Mouse (Mus musculus) splenic B cell, adult 2 months (primary cell): ENCODE data around the gene Lsr.
"Not testable (repeated sequence)": the region's sequence is repeated elsewhere in the genome, so short reads cannot be mapped to it uniquely, and the experiment has no call there.

Experiments
- DNase-seq: peaks from one replicate; pipeline ENCODE4 v3.0.0-alpha.2; 2011; ENCODE audit warnings: low read depth, low spot score
- H3K27me3 ChIP-seq: 2 replicates; pipeline ENCODE4 v1.6.1; 2012; ENCODE audit warnings: mild to moderate bottlenecking, low read length, moderate library complexity, mixed read lengths; ENCODE audit not compliant: control insufficient read depth, poor library complexity, insufficient read depth, severe bottlenecking
- H3K36me3 ChIP-seq: 2 replicates; pipeline ENCODE4 v1.6.1; 2012; ENCODE audit warnings: mild to moderate bottlenecking, low read length, moderate library complexity, mixed read lengths; ENCODE audit not compliant: control insufficient read depth, poor library complexity, insufficient read depth, severe bottlenecking

The Lsr gene

GRCm38 (mm10) chr7:30924071-30924470 lies 49.2 kb downstream of the Lsr start:
- no peak for DNase-seq
- no peaks in the 10 kb centered on the region for H3K27me3 ChIP-seq
- H3K36me3 ChIP-seq = no peaks in the 10 kb centered on the region

- H3K36me3 ChIP-seq, DNase-seq, H3K27me3 ChIP-seq: not testable (repeated sequence)
These were observed 50.8 kb downstream of the Lsr start for GRCm38 (mm10) chr7:30922490-30922889.

GRCm38 (mm10) chr7:30920217-30920616 lies 53.0 kb downstream of the Lsr start:
- DNase-seq = peak; percentile 46
- no peaks in the 10 kb centered on the region for H3K27me3 ChIP-seq

GRCm38 (mm10) chr7:30917219-30917618 lies 56.0 kb downstream of the Lsr start:
- no peaks in the 10 kb centered on the region for H3K27me3 ChIP-seq
- no peaks in the 10 kb centered on the region for H3K36me3 ChIP-seq
- DNase-seq = no peak

More at GRCm38 (mm10) chr7:30920217-30920616, 53.0 kb downstream of the Lsr start:
- no peaks in the 10 kb centered on the region for H3K36me3 ChIP-seq

- Histone ChIP-seq H3K27me3 (no peaks in the 10 kb centered on the region), H3K36me3 (no peaks in the 10 kb centered on the region)
- no peak for DNase-seq
These were observed 56.6 kb downstream of the Lsr start for GRCm38 (mm10) chr7:30916713-30917112.

- H3K36me3 ChIP-seq = no peaks in the 10 kb centered on the region
- no peak for DNase-seq
- H3K27me3 ChIP-seq = no peaks in the 10 kb centered on the region
These were observed 58.5 kb downstream of the Lsr start, which contains the start of gene Mag for GRCm38 (mm10) chr7:30914732-30915131. Gene Mag (minus strand): TSS chr7:30914873.

GRCm38 (mm10) chr7:30909773-30910172 lies 63.5 kb downstream of the Lsr start:
- Histone ChIP-seq H3K36me3 (no peaks in the 10 kb centered on the region), H3K27me3 (no peaks in the 10 kb centered on the region)
- no peak for DNase-seq

- Histone ChIP-seq H3K36me3 (no peaks in the 10 kb centered on the region), H3K27me3 (no peaks in the 10 kb centered on the region)
- no peak for DNase-seq
These were observed 64.3 kb downstream of the Lsr start for GRCm38 (mm10) chr7:30908992-30909431.

- Histone ChIP-seq H3K36me3 (no peaks in the 10 kb centered on the region), H3K27me3 (no peaks in the 10 kb centered on the region)
- DNase-seq = no peak
These were observed 64.8 kb downstream of the Lsr start for GRCm38 (mm10) chr7:30908277-30908991.
